Mouse (Mus musculus) kidney, embryonic 14.5 days (tissue): ENCODE measurements around the gene Il2rb. TPM values are rescaled to one million over a fixed set of nuclear protein-coding genes. Genes with fewer than 3 reads are reported as not detected.

Experiments used
- ATAC-seq: fragments of 200-750 bp; cut with Nextera tagmentation; 2 replicates; pipeline ENCODE4 v1.8.0; 2017; ENCODE audit warnings: moderate number of reproducible peaks, mild to moderate bottlenecking, moderate TSS enrichment, moderate library complexity; ENCODE audit not compliant: low FRiP score, low TSS enrichment
- H3K27ac ChIP-seq: fragments of 300-500 bp; sonication (generic); 2 replicates; pipeline ENCODE4 v1.5.1; 2014; ENCODE audit warnings: low read depth, mild to moderate bottlenecking, low read length, moderate library complexity, mixed read lengths
- H3K27me3 ChIP-seq: fragments of 300-500 bp; sonication (generic); 2 replicates; pipeline ENCODE4 v1.6.1; 2014; ENCODE audit warnings: mild to moderate bottlenecking, low read length; ENCODE audit not compliant: control insufficient read depth, insufficient read depth
- H3K36me3 ChIP-seq: fragments of 300-500 bp; sonication (generic); 2 replicates; pipeline ENCODE4 v1.6.1; 2014; ENCODE audit warnings: low read length, mixed read lengths; ENCODE audit not compliant: control insufficient read depth, insufficient read depth
- H3K4me1 ChIP-seq: fragments of 300-500 bp; sonication (generic); 2 replicates; pipeline ENCODE4 v1.6.1; 2014; ENCODE audit warnings: low read length, mixed read lengths; ENCODE audit not compliant: control insufficient read depth, insufficient read depth
- H3K4me2 ChIP-seq: fragments of 300-500 bp; sonication (generic); replicated peaks from 2 replicates; pipeline ENCODE4 v1.6.1; 2014; ENCODE audit warnings: low read depth, mild to moderate bottlenecking, low read length
- H3K4me3 ChIP-seq: fragments of 300-500 bp; sonication (generic); 2 replicates; pipeline ENCODE4 v1.5.1; 2014; ENCODE audit warnings: mild to moderate bottlenecking, low read length
- H3K9ac ChIP-seq: fragments of 300-500 bp; sonication (generic); 2 replicates; pipeline ENCODE4 v1.6.1; 2014; ENCODE audit warnings: low read depth, mild to moderate bottlenecking, low read length, moderate library complexity
- H3K9me3 ChIP-seq: fragments of 300-500 bp; sonication (generic); 2 replicates; pipeline ENCODE4 v1.6.1; 2016; ENCODE audit warnings: low read length; ENCODE audit not compliant: control insufficient read depth
- WGBS: fragments of 180-500 bp; shearing (Covaris S2); extraction: QIAGEN DNeasy Blood & Tissue Kit; methylation state at CpG from one replicate; pipeline ENCODE4 v1.1.7; 2014; 5-methylcytosine and 5-hydroxymethylcytosine counted together
- polyA plus RNA-seq: library from polyadenylated mRNA; unstranded; fragments of >200 nt; fragmentation: Nextera tagmentation; extraction: Ambion mirVana; gene quantifications from 2 replicates; pipeline ENCODE4 v1.2.1, GENCODE M21; 2014

Gene Il2rb
- polyA plus RNA-seq, 1 experiment from 2014 or later: 0.60 TPM

- Histone ChIP-seq H3K4me2 (no peak overlapping the region), H3K9ac (no peak overlapping the region), H3K9me3 (no peaks in the 10 kb centered on the region), H3K27me3 (no peaks in the 10 kb centered on the region), H3K4me1 (no peaks in the 10 kb centered on the region), H3K36me3 (no peaks in the 10 kb centered on the region), H3K4me3 (no peak overlapping the region), H3K27ac (no peak overlapping the region)
- no peak for ATAC-seq
- WGBS: 90% methylated on average over 6 of the region's 6 CpGs
Observed at GRCm38 (mm10) chr15:78450419-78450768, 44.7 kb downstream of the Il2rb start.

- no peaks in the 10 kb centered on the region for H3K27me3 ChIP-seq
- H3K27ac ChIP-seq: no peak overlapping the region
- 53% methylated on average over 7 of the region's 7 CpGs for WGBS
- no peaks in the 10 kb centered on the region for H3K4me1 ChIP-seq
- H3K4me3 ChIP-seq: no peak overlapping the region
- no peaks in the 10 kb centered on the region for H3K9me3 ChIP-seq
- H3K9ac ChIP-seq: no peak overlapping the region
- H3K4me2 ChIP-seq: no peak overlapping the region
- H3K36me3 ChIP-seq: no peaks in the 10 kb centered on the region
- no peak for ATAC-seq
Observed at GRCm38 (mm10) chr15:78449694-78450418, 45.2 kb downstream of the Il2rb start.

- Histone ChIP-seq H3K4me2 (no peak overlapping the region), H3K36me3 (no peaks in the 10 kb centered on the region), H3K4me3 (no peak overlapping the region), H3K27me3 (no peaks in the 10 kb centered on the region), H3K27ac (no peak overlapping the region), H3K9ac (0 out of 2 replicates have a peak overlapping the region, but pooled peaks have one; percentile 2), H3K9me3 (no peaks in the 10 kb centered on the region), H3K4me1 (no peaks in the 10 kb centered on the region)
- ATAC-seq: no peak
- 64% methylated on average over 6 of the region's 6 CpGs for WGBS
Observed at GRCm38 (mm10) chr15:78449131-78449530, 45.9 kb downstream of the Il2rb start.

- Histone ChIP-seq H3K27ac (peak overlapping the region; percentile 86; the same call in 1 of the 2 replicates), H3K9me3 (no peaks in the 10 kb centered on the region), H3K4me1 (no peaks in the 10 kb centered on the region; the same call in 1 of the 2 replicates), H3K36me3 (no peaks in the 10 kb centered on the region), H3K4me2 (peak overlapping the region; percentile 63), H3K9ac (peak overlapping the region; percentile 59; the same call in 1 of the 2 replicates), H3K27me3 (no peaks in the 10 kb centered on the region; the same call in 1 of the 2 replicates), H3K4me3 (peak overlapping the region; percentile 29)
- WGBS: under 1% methylated on average over 22 of the region's 22 CpGs
- peak; percentile 58 for ATAC-seq
Observed at GRCm38 (mm10) chr15:78447746-78448535, 47.1 kb downstream of the Il2rb start.

GRCm38 (mm10) chr15:78447121-78447520 is 48.0 kb downstream of the Il2rb start:
- no peak for ATAC-seq
- Histone ChIP-seq H3K27ac (no peak overlapping the region), H3K9ac (no peak overlapping the region), H3K27me3 (no peaks in the 10 kb centered on the region; the same call in 1 of the 2 replicates), H3K4me2 (no peak overlapping the region), H3K4me1 (no peaks in the 10 kb centered on the region; the same call in 1 of the 2 replicates), H3K36me3 (no peaks in the 10 kb centered on the region), H3K9me3 (no peaks in the 10 kb centered on the region), H3K4me3 (no peak overlapping the region)
- 50% methylated on average over 7 of the region's 7 CpGs for WGBS

- ATAC-seq: no peak
- no peak overlapping the region for H3K9ac ChIP-seq
- H3K4me2 ChIP-seq: no peak overlapping the region
- WGBS: 32% methylated on average over 6 of the region's 6 CpGs
- H3K27me3 ChIP-seq: no peaks in the 10 kb centered on the region; the same call in 1 of the 2 replicates
- no peaks in the 10 kb centered on the region; the same call in 1 of the 2 replicates for H3K4me1 ChIP-seq
- H3K36me3 ChIP-seq: no peaks in the 10 kb centered on the region
- H3K27ac ChIP-seq: no peak overlapping the region
- H3K9me3 ChIP-seq: no peaks in the 10 kb centered on the region
- H3K4me3 ChIP-seq: no peak overlapping the region
Observed at GRCm38 (mm10) chr15:78443857-78444256, 51.2 kb downstream of the Il2rb start.

- no peak for ATAC-seq
- 86% methylated on average over 19 of the region's 19 CpGs for WGBS
Observed at GRCm38 (mm10) chr15:78442231-78442630, 52.8 kb downstream of the Il2rb start.

GRCm38 (mm10) chr15:78438973-78439372 is 56.1 kb downstream of the Il2rb start:
- Histone ChIP-seq H3K36me3 (peaks cover 9% of the 10 kb centered on the region), H3K4me3 (no peak overlapping the region), H3K27me3 (no peaks in the 10 kb centered on the region; the same call in 1 of the 2 replicates), H3K9me3 (no peaks in the 10 kb centered on the region), H3K4me2 (no peak overlapping the region), H3K9ac (no peak overlapping the region), H3K27ac (no peak overlapping the region), H3K4me1 (peaks cover 29% of the 10 kb centered on the region)
- WGBS: 68% methylated on average over 9 of the region's 9 CpGs
- ATAC-seq: no peak

More at GRCm38 (mm10) chr15:78442231-78442630, 52.8 kb downstream of the Il2rb start:
- Histone ChIP-seq H3K9me3 (no peaks in the 10 kb centered on the region), H3K36me3 (no peaks in the 10 kb centered on the region), H3K4me2 (no peak overlapping the region), H3K4me3 (no peak overlapping the region), H3K27ac (no peak overlapping the region), H3K9ac (no peak overlapping the region), H3K4me1 (peaks cover 8% of the 10 kb centered on the region), H3K27me3 (no peaks in the 10 kb centered on the region; the same call in 1 of the 2 replicates)

GRCm38 (mm10) chr15:78438505-78438904 is 56.6 kb downstream of the Il2rb start:
- ATAC-seq: no peak
- peaks cover 29% of the 10 kb centered on the region for H3K4me1 ChIP-seq

More at GRCm38 (mm10) chr15:78438505-78438904, 56.6 kb downstream of the Il2rb start:
- H3K27ac ChIP-seq: no peak overlapping the region
- H3K4me3 ChIP-seq: no peak overlapping the region
- WGBS: 52% methylated on average over 8 of the region's 8 CpGs
- H3K9me3 ChIP-seq: no peaks in the 10 kb centered on the region
- H3K9ac ChIP-seq: no peak overlapping the region
- H3K27me3 ChIP-seq: no peaks in the 10 kb centered on the region; the same call in 1 of the 2 replicates
- peaks cover 14% of the 10 kb centered on the region for H3K36me3 ChIP-seq
- H3K4me2 ChIP-seq: no peak overlapping the region
